ENCODE assay signal across 8 mouse cellular contexts in the genomic region with DNA sequence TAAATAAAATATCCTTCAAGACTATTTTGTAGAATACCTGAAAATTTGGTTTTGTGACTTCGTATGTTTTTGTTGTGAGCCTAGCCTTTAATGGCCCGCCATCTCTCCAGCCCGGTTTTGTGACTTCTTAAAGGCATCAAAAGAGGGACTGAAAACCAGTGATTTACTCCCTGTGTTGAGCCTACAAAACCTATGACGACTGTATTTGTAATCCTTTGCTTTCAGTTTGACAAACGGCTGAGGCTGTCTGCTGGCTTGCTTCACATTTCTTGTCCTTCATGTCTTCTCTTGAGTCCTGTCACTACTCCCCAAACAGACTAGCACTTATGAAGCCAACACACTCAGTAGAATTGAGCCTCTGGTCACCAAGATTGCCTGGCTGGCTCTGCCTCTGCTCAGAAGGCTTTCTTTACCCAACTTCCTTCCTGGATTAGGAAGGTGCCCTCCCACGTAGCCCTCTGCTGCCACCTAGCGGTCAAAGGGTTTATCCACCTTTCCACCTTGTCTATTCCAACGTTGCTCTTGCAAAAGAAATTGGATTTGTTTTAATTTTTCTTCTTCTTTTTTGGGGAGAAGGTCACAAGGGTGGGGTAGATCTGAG. TPM values are rescaled to one million over a fixed set of nuclear protein-coding genes. Genes with fewer than 3 reads are reported as not detected.
A peak's percentile ranks its signal among the peaks of the same experiment; 100 is the strongest.
DNase-seq lines count a peak whose midpoint lies in the region; ATAC-seq and TF ChIP-seq lines count a peak whose summit lies in the region.

No protein-coding gene starts in this region.

- peak; percentile 88 to 89 for DNase-seq in cerebellum, postnatal 4 days (ENCODE audit: low spot score in 2 of 2)
- peak; percentile 91 for DNase-seq in gastrocnemius, adult 2 months
- peak; percentile 92 for DNase-seq in hindbrain, postnatal 0 days (ENCODE audit: low spot score)
- DNase-seq in left cerebral cortex, adult 11 months (ENCODE audit: low spot score): peak; percentile 51
- DNase-seq in right cerebral cortex, adult 18-20 months: peak; percentile 76
- DNase-seq in urinary bladder, postnatal 10 days (ENCODE audit: low spot score): peak; percentile 74

- no peaks in the 10 kb centered on the region for H3K9me3 ChIP-seq in hindbrain, postnatal 0 days (ENCODE audit: low read length)
- H3K9me3 ChIP-seq in megakaryocyte, embryonic 14.5 days: no peaks in the 10 kb centered on the region

- 0 out of 2 replicates have a peak, but pooled peaks cover 3% of the 10 kb centered on the region for H3K36me3 ChIP-seq in hindbrain, postnatal 0 days (ENCODE audit: insufficient read depth, low read length)
- H3K36me3 ChIP-seq in megakaryocyte, embryonic 14.5 days (replicated peaks; ENCODE audit: low read length): no peaks in the 10 kb centered on the region

- TF ChIP-seq CTCF in gastrocnemius, adult 2 months (IDR thresholded peaks at IDR 0.05): no peak; the same call in none of the 2 replicates
- peak; percentile 98 for TF ChIP-seq CTCF in hindbrain, postnatal 0 days (IDR thresholded peaks at IDR 0.05; ENCODE audit: low read depth)

- H3K27ac ChIP-seq in gastrocnemius, adult 2 months: peak overlapping the region; percentile 80
- H3K27ac ChIP-seq in hindbrain, postnatal 0 days: no peak overlapping the region

- H3K27me3 ChIP-seq in hindbrain, postnatal 0 days (ENCODE audit: insufficient read depth, low read length): no peaks in the 10 kb centered on the region
- H3K27me3 ChIP-seq in megakaryocyte, embryonic 14.5 days (replicated peaks): peaks cover 2% of the 10 kb centered on the region

- no peaks in the 10 kb centered on the region for H3K4me1 ChIP-seq in hindbrain, postnatal 0 days (ENCODE audit: insufficient read depth, low read length)
- peaks cover 23% of the 10 kb centered on the region for H3K4me1 ChIP-seq in megakaryocyte, embryonic 14.5 days

- no peak overlapping the region for H3K9ac ChIP-seq in hindbrain, postnatal 0 days (replicated peaks; ENCODE audit: low read length)

- H3K4me2 ChIP-seq in hindbrain, postnatal 0 days (ENCODE audit: low read depth, low read length): no peak overlapping the region

- peak; percentile 94 for ATAC-seq in activated CD4-positive, CD25-positive, alpha-beta regulatory T cell, adult 4 months
- peak; percentile 59 for ATAC-seq in hindbrain, postnatal 0 days

- 45% methylated on average over 8 of the region's 8 CpGs for WGBS in hindbrain, postnatal 0 days

- intact Hi-C loops in gastrocnemius, adult 2 months (cut with DNase I): loop anchor here (1.0 to 10.0 kb wide), 2 partner anchors 314 to 395 kb away; no protein-coding TSS in a partner anchor

- peak overlapping the region; percentile 62 for H3K4me3 ChIP-seq in gastrocnemius, adult 2 months
- H3K4me3 ChIP-seq in hindbrain, postnatal 0 days (ENCODE audit: low read length): no peak overlapping the region
- peak overlapping the region; percentile 88 for H3K4me3 ChIP-seq in megakaryocyte, embryonic 14.5 days (replicated peaks)

RNA-seq across cellular contexts. Expression of a gene that starts 16.8 kb away (rescaled TPM):
- not detected for polyA plus RNA-seq in activated CD4-positive, CD25-positive, alpha-beta regulatory T cell, adult 4 months (2017; shearing (Covaris generic))
- 1 to 10 TPM; 3.1 to 3.3 TPM for total RNA-seq in gastrocnemius, adult 2 months (2021)
- total RNA-seq in hindbrain, postnatal 0 days (2014; rRNA removed): 0.63 and 0.93 TPM in 2 replicates
- polyA plus RNA-seq in hindbrain, postnatal 0 days (2015; fragmentation: Nextera tagmentation; extraction: Ambion mirVana): 0.75 and 0.76 TPM in 2 replicates
- not detected in 2 replicates for polyA plus RNA-seq in megakaryocyte, embryonic 14.5 days (2012; ENCODE audit: insufficient read depth, low replicate concordance)
